Mouse (Mus musculus) embryo, embryonic 10.5 days (tissue): Measurements from ENCODE around the gene Cebpg.

Source experiments
- DNase-seq: peaks from one replicate; pipeline ENCODE4 v3.0.0-alpha.2; 2015; ENCODE audit warnings: low spot score

The Cebpg gene

GRCm38 (mm10) chr7:35025409-35026275 is 30.7 kb downstream of the Cebpg start:
- DNase-seq, result peak; percentile 81

DNA sequence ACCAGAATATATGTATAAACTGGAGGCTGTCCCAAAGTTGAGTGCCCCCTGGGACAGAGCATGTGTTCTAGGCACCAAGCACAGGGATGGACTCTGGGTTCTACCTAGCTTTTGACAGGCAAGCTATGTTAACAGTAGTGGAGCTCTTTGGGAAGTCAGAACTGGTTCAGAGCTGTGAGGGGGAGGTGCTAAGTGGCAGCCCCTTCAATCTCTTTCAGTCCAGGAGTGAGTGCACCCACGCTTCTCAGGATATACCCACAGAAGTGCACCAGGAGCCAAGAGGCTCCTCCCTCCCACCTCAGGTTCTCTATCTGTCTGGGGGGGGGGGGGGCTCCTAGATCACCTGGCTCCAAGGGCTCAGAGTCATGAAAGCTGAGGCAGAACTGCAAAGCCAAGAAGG is 31.9 kb downstream of the Cebpg start:
- DNase-seq, result no peak

- DNase-seq, result no peak
Observed at GRCm38 (mm10) chr7:35023251-35023650, 33.1 kb downstream of the Cebpg start.

GRCm38 (mm10) chr7:35021365-35021764 is 35.0 kb downstream of the Cebpg start:
- DNase-seq, result no peak

GRCm38 (mm10) chr7:35015252-35015651 is 41.1 kb downstream of the Cebpg start:
- no peak for DNase-seq

DNA sequence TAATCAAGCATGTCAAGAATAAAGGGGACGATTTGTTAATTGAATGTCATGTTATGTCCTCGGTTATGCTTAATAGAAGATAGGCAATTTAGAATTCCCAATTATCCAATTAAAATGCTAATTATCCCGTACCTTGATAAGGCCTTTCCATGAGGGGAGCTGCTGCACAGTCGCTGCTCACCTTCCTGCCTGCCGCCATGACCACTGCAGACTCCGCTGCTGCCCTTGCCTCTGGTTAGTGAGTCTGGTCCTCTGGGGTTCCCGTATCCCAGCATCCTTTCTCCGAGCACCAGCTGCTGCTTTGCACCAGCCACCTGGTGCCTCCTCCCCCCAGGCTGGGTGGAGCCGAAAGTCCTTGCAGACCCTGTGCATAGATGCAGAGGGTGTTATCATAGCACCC is 43.1 kb downstream of the Cebpg start:
- no peak for DNase-seq

DNA sequence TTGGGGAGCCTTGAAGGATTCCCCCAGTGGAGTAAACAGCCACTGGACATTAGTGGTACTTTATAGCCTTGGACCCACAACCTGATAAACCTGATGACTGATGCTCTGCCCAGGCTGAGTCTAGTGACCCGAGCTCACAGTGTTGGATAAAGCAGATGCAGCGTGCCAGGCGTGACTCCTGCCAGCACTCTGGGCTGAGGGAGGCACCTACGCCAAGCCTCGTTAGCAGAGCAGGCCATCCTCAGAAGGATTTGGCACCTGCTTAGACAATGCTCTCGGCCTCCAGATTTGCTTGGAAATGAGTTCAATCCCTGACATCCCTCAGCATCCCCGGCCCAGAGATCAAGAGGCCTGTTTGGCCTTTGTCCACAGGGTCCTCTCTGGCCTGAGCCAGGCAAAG is 49.7 kb downstream of the Cebpg start:
- DNase-seq, result no peak

DNA sequence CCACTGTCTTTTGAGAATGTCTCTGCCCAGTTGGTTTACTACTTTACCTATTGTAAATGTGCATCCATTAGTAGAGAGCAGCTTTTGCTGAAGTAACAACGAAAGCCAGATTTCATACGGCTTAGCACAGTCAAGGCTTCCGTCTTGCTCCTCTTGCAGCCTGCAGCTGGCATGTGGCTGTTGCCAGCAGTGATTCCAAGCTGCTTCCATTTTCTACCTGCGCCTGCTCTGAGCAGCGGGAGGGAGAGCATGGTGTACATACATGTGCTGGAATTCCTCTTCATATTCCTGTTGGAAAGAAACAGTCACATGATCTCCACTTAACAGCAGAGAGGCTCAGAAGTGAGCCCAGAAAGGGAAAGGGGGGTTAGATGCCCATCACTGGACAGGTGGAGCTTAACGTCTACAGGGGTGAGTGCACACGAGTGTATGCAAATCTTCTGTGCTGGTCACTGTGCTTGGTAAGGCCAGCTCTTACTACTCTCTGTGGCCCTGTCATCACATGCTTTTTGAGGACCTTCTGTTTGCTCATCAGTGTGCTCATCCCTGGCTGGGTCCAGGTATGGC is 53.1 kb downstream of the Cebpg start:
- no peak for DNase-seq

DNA sequence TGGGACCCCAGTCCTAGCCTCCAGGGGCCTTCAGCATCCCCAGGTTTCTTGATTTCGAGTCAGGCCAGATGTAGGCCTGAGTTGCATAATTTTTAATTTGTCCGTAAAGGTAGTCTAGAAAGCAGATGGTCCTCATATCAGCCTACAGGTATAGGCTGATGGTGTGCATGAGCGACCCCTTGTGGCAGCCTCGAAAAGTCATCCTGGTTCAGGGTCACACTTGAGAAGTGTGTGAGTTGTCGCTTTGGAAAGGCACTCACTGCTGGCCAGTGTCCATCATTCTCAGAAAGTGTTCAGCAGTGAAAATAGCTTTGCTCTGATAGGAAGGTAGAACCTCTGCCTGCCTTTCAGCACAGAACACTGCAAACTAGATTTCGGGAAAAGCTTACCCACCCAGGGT is 55.5 kb downstream of the Cebpg start:
- DNase-seq, result peak; percentile 64
